Mouse (Mus musculus) forebrain, postnatal 0 days (tissue): ENCODE results near the gene Kirrel2. TPM values are rescaled to one million over a fixed set of nuclear protein-coding genes. Genes with fewer than 3 reads are reported as not detected.
A peak's percentile ranks its signal among the peaks of the same experiment; 100 is the strongest.
"Not testable (repeated sequence)": the region's sequence is repeated elsewhere in the genome, so short reads cannot be mapped to it uniquely, and the experiment has no call there.

Experiments used
- ATAC-seq: fragments of 200-750 bp; cut with Nextera tagmentation; 2 replicates; pipeline ENCODE4 v1.8.0; 2017; ENCODE audit warnings: mild to moderate bottlenecking, moderate library complexity
- DNase-seq: peaks from one replicate; pipeline ENCODE4 v3.0.0-alpha.2; 2015
- H3K27ac ChIP-seq: fragments of 300-500 bp; sonication (generic); 2 replicates; pipeline ENCODE4 v1.5.1; 2014; ENCODE audit warnings: low read depth, mild to moderate bottlenecking, antibody characterized with exemption, low read length, moderate library complexity, mixed read lengths
- H3K27me3 ChIP-seq: fragments of 300-500 bp; sonication (generic); 2 replicates; pipeline ENCODE4 v1.6.1; 2014; ENCODE audit warnings: mild to moderate bottlenecking, low read length, mixed read lengths; ENCODE audit not compliant: insufficient read depth
- H3K36me3 ChIP-seq: fragments of 300-500 bp; sonication (generic); 2 replicates; pipeline ENCODE4 v1.6.1; 2014; ENCODE audit warnings: mild to moderate bottlenecking, moderate library complexity; ENCODE audit not compliant: insufficient read depth
- H3K4me1 ChIP-seq: fragments of 300-500 bp; sonication (generic); 2 replicates; pipeline ENCODE4 v1.6.1; 2014; ENCODE audit warnings: antibody characterized with exemption; ENCODE audit not compliant: insufficient read depth
- H3K4me2 ChIP-seq: fragments of 300-500 bp; sonication (generic); 2 replicates; pipeline ENCODE4 v1.6.1; 2014; ENCODE audit warnings: low read depth, mild to moderate bottlenecking, moderate library complexity
- H3K4me3 ChIP-seq: fragments of 300-500 bp; sonication (generic); 2 replicates; pipeline ENCODE4 v1.5.1; 2014; ENCODE audit warnings: low read depth, low read length, mixed read lengths
- H3K9ac ChIP-seq: fragments of 300-500 bp; sonication (generic); 2 replicates; pipeline ENCODE4 v1.6.1; 2014; ENCODE audit warnings: mild to moderate bottlenecking
- H3K9me3 ChIP-seq: fragments of 300-500 bp; sonication (generic); 2 replicates; pipeline ENCODE4 v1.6.1; 2016; ENCODE audit warnings: low read length
- CTCF ChIP-seq: sonication (generic); IDR thresholded peaks from 2 replicates; pipeline ENCODE4 v1.5.1; 2016; ENCODE audit warnings: antibody characterized with exemption, control low read depth, low read depth
- WGBS: fragments of 180-500 bp; shearing (Covaris S2); extraction: QIAGEN DNeasy Blood & Tissue Kit; methylation state at CpG from one replicate; pipeline ENCODE4 v1.1.7; 2014; 5-methylcytosine and 5-hydroxymethylcytosine counted together
- polyA plus RNA-seq: library from polyadenylated mRNA; unstranded; fragments of >200 nt; fragmentation: Nextera tagmentation; extraction: Ambion mirVana; gene quantifications from 2 replicates; pipeline ENCODE4 v1.2.1, GENCODE M21; 2015
- total RNA-seq: library from RNA; depleted of rRNA; stranded (reverse); fragments of >200 nt; gene quantifications from 2 replicates; pipeline ENCODE4 v1.2.3, GENCODE M21; 2014; rRNA removed

Kirrel2 gene
- total RNA-seq (0.46 and 2.1 TPM in 2 replicates), polyA plus RNA-seq (0.07 and 0.11 TPM in 2 replicates)

DNA sequence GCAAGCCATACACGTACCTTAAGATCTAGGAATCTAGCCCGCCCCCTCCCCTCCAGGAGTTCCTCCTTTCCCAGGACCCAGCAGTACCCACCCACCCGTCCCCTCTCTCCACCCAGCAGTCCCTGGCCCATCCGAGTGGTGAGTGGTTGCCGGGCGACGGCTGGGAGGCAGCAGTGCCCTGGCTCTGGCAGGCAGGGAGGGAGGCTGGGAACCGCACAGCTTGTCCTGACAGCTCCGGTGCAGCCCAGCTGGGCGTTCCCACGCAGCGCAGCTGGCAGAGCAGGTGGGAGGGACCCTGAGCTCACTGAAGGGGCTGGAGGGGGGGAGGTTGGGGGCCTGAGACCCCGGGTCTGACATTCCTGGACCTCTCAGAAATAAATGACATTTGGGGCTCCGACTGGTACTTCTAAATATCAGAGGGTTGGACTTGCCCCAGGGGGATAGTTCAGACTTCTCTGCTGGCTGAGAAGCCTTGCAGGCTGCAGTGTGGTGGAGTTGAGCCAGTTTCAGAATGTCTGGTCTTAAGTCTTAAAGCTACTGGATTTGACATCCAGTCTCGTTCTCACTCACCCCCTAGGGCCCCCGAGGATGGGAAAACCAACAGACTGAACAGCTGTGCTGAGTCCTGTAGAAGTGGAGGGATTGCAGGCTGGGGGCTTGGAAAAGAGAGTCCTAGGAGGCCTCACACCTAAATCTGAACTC lies at the start of gene Kirrel2, which contains the start of gene Nphs1:
Gene Kirrel2 (minus strand): TSS at position 62 of the 702 bp plus-strand sequence.
Gene Nphs1 (plus strand): TSS at position 687 of the 702 bp plus-strand sequence.
- Histone ChIP-seq H3K27me3 (peaks cover 77% of the 10 kb centered on the region), H3K9ac (no peak within 1 kb of the TSS), H3K27ac (no peak within 1 kb of the TSS), H3K36me3 (no peaks in the 10 kb centered on the region), H3K4me3 (peak within 1 kb of the TSS; percentile 11), H3K4me2 (peak within 1 kb of the TSS; percentile 42), H3K9me3 (0 out of 2 replicates have a peak, but pooled peaks cover 4% of the 10 kb centered on the region), H3K4me1 (peaks cover 4% of the 10 kb centered on the region; the same call in 1 of the 2 replicates)
- DNase-seq: peak; percentile 56
- peak; percentile 92 for ATAC-seq
- TF ChIP-seq CTCF: no peak
- WGBS: 6% methylated on average over 16 of the region's 16 CpGs

DNA sequence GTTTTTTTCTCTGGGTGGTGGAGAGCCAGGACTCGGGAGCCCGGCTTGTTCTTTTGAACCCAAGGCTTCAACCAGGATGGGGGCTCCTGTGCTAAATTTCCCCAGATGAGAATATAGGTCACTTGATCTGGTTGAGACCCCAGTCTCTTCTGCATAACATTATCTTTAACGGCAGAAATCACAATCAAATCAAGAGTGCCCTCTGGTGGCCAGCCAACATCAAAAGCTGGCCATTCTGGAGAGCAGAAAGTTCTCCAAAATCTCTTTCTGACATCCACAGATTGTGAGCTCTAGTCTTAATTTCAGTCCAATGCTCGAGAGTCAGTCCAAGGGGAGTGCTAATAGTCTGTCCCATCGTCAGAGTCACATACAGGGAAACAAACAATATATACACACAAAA lies 43.7 kb upstream of the Kirrel2 start:
- H3K4me2 ChIP-seq, H3K9ac ChIP-seq, ATAC-seq, H3K9me3 ChIP-seq, H3K4me1 ChIP-seq, DNase-seq, H3K36me3 ChIP-seq, H3K27ac ChIP-seq, H3K27me3 ChIP-seq, H3K4me3 ChIP-seq: not testable (repeated sequence)
- 67% methylated on average over 5 of the region's 5 CpGs for WGBS
- TF ChIP-seq CTCF: peak; percentile 46

DNA sequence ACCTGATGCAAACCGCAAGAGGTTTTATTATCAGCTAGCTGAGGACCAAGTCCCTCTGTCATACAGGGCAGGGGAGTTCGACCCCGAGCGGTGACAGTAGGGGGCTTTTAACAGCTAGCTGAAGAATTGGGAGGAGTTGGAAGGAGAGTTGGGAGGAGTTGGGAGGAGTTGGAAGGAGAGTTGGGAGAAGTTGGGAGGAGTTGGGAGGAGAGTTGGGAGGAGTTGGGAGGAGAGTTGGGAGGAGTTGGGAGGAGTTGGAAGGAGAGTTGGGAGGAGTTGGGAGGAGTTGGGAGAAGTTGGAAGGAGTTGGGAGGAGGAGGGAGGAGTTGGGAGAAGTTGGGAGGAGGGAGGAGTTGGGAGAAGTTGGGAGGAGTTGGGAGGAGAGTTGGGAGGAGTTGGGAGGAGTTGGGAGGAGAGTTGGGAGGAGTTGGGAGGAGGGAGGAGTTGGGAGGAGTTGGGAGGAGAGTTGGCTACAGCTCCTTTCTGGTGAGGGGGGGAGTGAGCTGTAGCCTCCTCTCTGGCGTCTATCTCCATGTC lies 38.1 kb upstream of the Kirrel2 start:
- not testable (repeated sequence) for H3K9me3 ChIP-seq, DNase-seq, H3K4me3 ChIP-seq, H3K36me3 ChIP-seq, ATAC-seq, H3K27ac ChIP-seq, H3K27me3 ChIP-seq, H3K4me2 ChIP-seq, H3K9ac ChIP-seq, H3K4me1 ChIP-seq
- WGBS: 65% methylated on average over 4 of the region's 5 CpGs

DNA sequence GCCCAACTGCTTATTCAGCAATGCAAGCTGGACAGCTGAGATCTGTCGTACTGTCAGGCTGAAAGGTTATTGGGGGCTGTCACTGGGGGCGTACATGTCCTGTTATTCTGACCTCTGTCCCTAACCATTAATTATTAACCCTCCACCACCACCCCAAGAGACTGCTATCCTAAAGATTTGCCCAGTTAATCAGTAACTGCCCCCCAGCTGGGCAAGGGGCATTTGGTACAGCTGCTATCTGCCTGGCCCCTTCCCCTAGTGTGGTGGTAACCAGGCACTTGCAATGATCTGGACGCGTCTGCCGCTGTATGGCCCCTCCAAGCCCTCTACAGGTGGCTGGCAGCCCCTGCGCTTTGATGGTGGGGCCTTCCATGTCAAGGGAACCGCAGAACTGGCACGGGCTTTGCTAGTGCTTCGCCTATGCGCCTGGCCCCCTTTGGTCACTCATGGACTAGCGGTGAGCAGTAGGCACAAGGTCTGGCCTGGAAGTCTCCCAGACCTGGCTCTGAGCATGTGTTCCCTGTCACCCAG lies 36.0 kb upstream of the Kirrel2 start, which contains the start of gene Prodh2:
Gene Prodh2 (plus strand): TSS at position 222 of the 531 bp plus-strand sequence.
- no peak within 1 kb of the TSS for H3K4me3 ChIP-seq
- no peak within 1 kb of the TSS for H3K27ac ChIP-seq
- TF ChIP-seq CTCF: no peak
- no peaks in the 10 kb centered on the region for H3K36me3 ChIP-seq
- H3K4me1 ChIP-seq: no peaks in the 10 kb centered on the region; the same call in 1 of the 2 replicates
- H3K9me3 ChIP-seq: no peaks in the 10 kb centered on the region
- no peaks in the 10 kb centered on the region for H3K27me3 ChIP-seq
- H3K9ac ChIP-seq: no peak within 1 kb of the TSS
- 68% methylated on average over 11 of the region's 11 CpGs for WGBS
- DNase-seq: no peak
- no peak within 1 kb of the TSS for H3K4me2 ChIP-seq
- no peak for ATAC-seq

DNA sequence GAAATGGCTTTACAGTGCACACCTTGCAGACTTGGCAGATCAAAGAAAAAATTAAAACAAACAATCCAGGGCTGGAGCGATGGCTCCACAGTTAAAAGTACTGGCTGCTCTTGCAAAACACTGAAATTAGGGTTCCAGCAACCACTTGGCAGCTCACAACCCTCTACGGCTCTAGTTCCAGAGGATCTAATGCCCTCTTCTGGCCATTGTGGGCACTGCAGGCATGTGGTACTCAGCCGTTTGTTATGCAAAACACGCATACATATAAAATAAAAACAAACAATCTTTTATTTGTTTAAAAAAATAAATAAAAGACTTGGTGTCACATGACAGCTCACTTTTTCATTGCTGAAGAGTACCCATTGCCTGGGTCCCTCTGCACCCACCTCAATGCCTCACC lies 35.3 kb upstream of the Kirrel2 start:
- whole genome bisulfite sequencing: 12% methylated on average over 4 of the region's 4 CpGs
- peak; percentile 82 for TF ChIP-seq CTCF
- ATAC-seq: no peak

DNA sequence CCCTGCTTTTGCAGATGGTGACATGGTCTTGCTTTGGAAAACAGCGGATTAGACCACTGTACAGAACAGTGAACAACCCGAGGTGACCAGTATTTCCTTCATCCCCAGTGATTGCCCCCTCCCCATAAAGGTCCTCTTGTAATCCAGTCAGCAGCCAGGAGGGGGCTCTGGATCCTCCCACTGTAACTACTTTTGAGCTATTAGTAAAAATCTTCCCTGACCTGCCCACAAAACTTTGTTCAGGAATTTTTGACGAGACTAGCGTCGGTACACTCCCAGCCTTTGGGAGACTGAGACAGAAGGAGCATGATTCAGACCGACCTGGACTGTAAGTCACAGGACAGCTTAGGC lies 33.4 kb upstream of the Kirrel2 start:
- Histone ChIP-seq H3K36me3 (no peaks in the 10 kb centered on the region), H3K27me3 (no peaks in the 10 kb centered on the region), H3K4me2 (no peak overlapping the region), H3K27ac (no peak overlapping the region), H3K9ac (no peak overlapping the region), H3K4me3 (no peak overlapping the region), H3K4me1 (no peaks in the 10 kb centered on the region; the same call in 1 of the 2 replicates), H3K9me3 (no peaks in the 10 kb centered on the region)
- 12% methylated on average over 6 of the region's 6 CpGs for WGBS
- TF ChIP-seq CTCF: no peak; the same call in 1 of the 2 replicates
- DNase-seq (no peak), ATAC-seq (peak; percentile 36; the same call in 1 of the 2 replicates)

More for the DNA sequence above, 35.3 kb upstream of the Kirrel2 start:
- Histone ChIP-seq H3K27me3 (no peaks in the 10 kb centered on the region), H3K4me2 (no peak overlapping the region), H3K4me1 (no peaks in the 10 kb centered on the region; the same call in 1 of the 2 replicates), H3K36me3 (no peaks in the 10 kb centered on the region), H3K27ac (no peak overlapping the region), H3K9ac (no peak overlapping the region), H3K4me3 (no peak overlapping the region), H3K9me3 (no peaks in the 10 kb centered on the region)
- peak; percentile 84 for DNase-seq
